8 mouse cellular contexts compared by ENCODE assay signal in the genomic region with DNA sequence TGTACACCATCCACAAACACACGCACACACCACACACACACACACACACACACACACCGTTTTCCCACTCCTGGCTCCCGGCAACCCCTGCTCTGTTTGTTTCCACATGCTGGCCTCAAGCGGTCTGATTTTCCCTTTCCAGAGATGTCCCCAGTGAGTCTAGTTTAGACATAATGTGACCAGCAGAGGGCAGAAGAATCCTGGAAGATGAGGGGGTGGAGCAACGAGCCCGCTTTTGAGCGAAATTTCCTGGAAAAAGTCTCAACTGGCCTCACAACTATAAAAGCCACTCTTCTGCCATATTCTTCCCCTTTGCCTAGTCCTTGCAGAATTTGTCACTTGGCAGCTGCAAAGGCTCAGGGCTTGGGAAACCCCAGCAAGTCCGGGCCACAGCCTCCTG. TPM values are rescaled to one million over a fixed set of nuclear protein-coding genes. Genes with fewer than 3 reads are reported as not detected.
DNase-seq lines count a peak whose midpoint lies in the region; ATAC-seq and TF ChIP-seq lines count a peak whose summit lies in the region.

No protein-coding gene starts in this region.

- WGBS in hindbrain, embryonic 10.5 days, result 2% methylated on average over 8 of the region's 8 CpGs
- 2% methylated on average over 8 of the region's 8 CpGs for WGBS in small intestine, adult 2 months

- H3K9me3 ChIP-seq in hindbrain, embryonic 10.5 days, result no peaks in the 10 kb centered on the region

- no peaks in the 10 kb centered on the region for H3K36me3 ChIP-seq in hindbrain, embryonic 10.5 days
- H3K36me3 ChIP-seq in small intestine, adult 2 months (ENCODE audit: control insufficient read depth, insufficient read depth, low read length), result no peaks in the 10 kb centered on the region

- no peak for TF ChIP-seq POLR2A in bone marrow macrophage, adult 2 months (IDR thresholded peaks at IDR 0.05; ENCODE audit: borderline replicate concordance, low read depth, low read length)
- TF ChIP-seq POLR2A in small intestine, adult 2 months (IDR thresholded peaks at IDR 0.05; ENCODE audit: low read depth, low read length), result no peak

- DNase-seq in gastrocnemius, adult 2 months, result peak; percentile 36
- no peak for DNase-seq in gastrocnemius, postnatal 36 days
- peak; percentile 66 for DNase-seq in hindbrain, embryonic 10.5 days (ENCODE audit: low spot score)
- DNase-seq in layer of hippocampus, adult 8-10 months (ENCODE audit: low spot score in 2 of 2), result peak; percentile 18 to 49
- DNase-seq in lung, postnatal 36 days, result peak; percentile 77

- ATAC-seq in erythroblast, adult 5-6 weeks (replicated peaks; ENCODE audit: low FRiP score, poor library complexity, severe bottlenecking), result 0 out of 2 replicates have a peak, but pooled peaks have one; percentile 45

- no peak overlapping the region for H3K27ac ChIP-seq in gastrocnemius, adult 2 months
- H3K27ac ChIP-seq in bone marrow macrophage, adult 2 months (ENCODE audit: insufficient read depth, low read depth, low read length), result no peak overlapping the region
- no peak overlapping the region for H3K27ac ChIP-seq in hindbrain, embryonic 10.5 days
- no peak overlapping the region for H3K27ac ChIP-seq in small intestine, adult 2 months (ENCODE audit: insufficient read depth, low read depth, low read length)

- no peak overlapping the region; the same call in 1 of the 2 replicates for H3K4me3 ChIP-seq in gastrocnemius, adult 2 months
- no peak overlapping the region for H3K4me3 ChIP-seq in bone marrow macrophage, adult 2 months (ENCODE audit: insufficient read depth, low read length)
- no peak overlapping the region; the same call in 1 of the 2 replicates for H3K4me3 ChIP-seq in hindbrain, embryonic 10.5 days
- H3K4me3 ChIP-seq in small intestine, adult 2 months (ENCODE audit: low read depth, low read length), result no peak overlapping the region

- TF ChIP-seq CTCF in gastrocnemius, adult 2 months (IDR thresholded peaks at IDR 0.05), result peak; percentile 77
- peak; percentile 61; the same call in 1 of the 2 replicates for TF ChIP-seq CTCF in bone marrow macrophage, adult 2 months (IDR thresholded peaks at IDR 0.05; ENCODE audit: low read depth, low read length)
- peak; percentile 68; the same call in 1 of the 2 replicates for TF ChIP-seq CTCF in small intestine, adult 2 months (IDR thresholded peaks at IDR 0.05; ENCODE audit: extremely low read depth, insufficient read length, insufficient replicate concordance, low read depth, low read length)

- intact Hi-C loops in gastrocnemius, adult 2 months (cut with DNase I), result loop anchor here (1.0 to 5.0 kb wide), 2 partner anchors 77 to 342 kb away; no protein-coding TSS in a partner anchor
- intact Hi-C loops in gastrocnemius, postnatal 36 days (cut with DNase I), result loop anchor here (1.0 to 10.0 kb wide), 2 partner anchors 145 to 359 kb away; no protein-coding TSS in a partner anchor

- H3K4me1 ChIP-seq in bone marrow macrophage, adult 2 months (ENCODE audit: control insufficient read depth, insufficient read depth, low read length), result no peaks in the 10 kb centered on the region
- peaks cover 14% of the 10 kb centered on the region for H3K4me1 ChIP-seq in hindbrain, embryonic 10.5 days (replicated peaks)
- H3K4me1 ChIP-seq in small intestine, adult 2 months (ENCODE audit: control insufficient read depth, insufficient read depth, insufficient read length, low read length), result peaks cover 5% of the 10 kb centered on the region; the same call in 1 of the 2 replicates

- peaks cover 85% of the 10 kb centered on the region for H3K27me3 ChIP-seq in hindbrain, embryonic 10.5 days (ENCODE audit: insufficient read depth, poor library complexity, severe bottlenecking)
- peaks cover 47% of the 10 kb centered on the region for H3K27me3 ChIP-seq in small intestine, adult 2 months (ENCODE audit: control insufficient read depth, insufficient read depth, low read length)

RNA-seq across cellular contexts. Expression of a gene that starts 7.2 kb away (rescaled TPM):
- not detected for total RNA-seq in gastrocnemius, adult 2 months (2021)
- not detected for total RNA-seq in gastrocnemius, postnatal 36 days (2021)
- not detected in 2 replicates for polyA plus RNA-seq in bone marrow macrophage, adult 2 months (2012; ENCODE audit: insufficient read depth, insufficient read length, missing spikeins)
- total RNA-seq in erythroblast, adult 5-6 weeks (2015; ENCODE audit: low replicate concordance), result not detected in 2 replicates
- not detected in 2 replicates for total RNA-seq in erythroblast, adult 5-6 weeks (2017; ENCODE audit: low replicate concordance)
- polyA plus RNA-seq in hindbrain, embryonic 10.5 days (2016; fragmentation: Nextera tagmentation; extraction: Ambion mirVana), result 2.9 TPM in 2 replicates
- not detected for total RNA-seq in layer of hippocampus, adult 8-10 months (2022)
- 0.08 and 13.2 TPM in 2 replicates for polyA plus RNA-seq in small intestine, adult 2 months (2012; rRNA removed)

RNA-seq across cellular contexts. Expression of a gene that starts 30.2 kb away (rescaled TPM):
- 1 to 10 TPM; 3.2 to 4.7 TPM for total RNA-seq in gastrocnemius, adult 2 months (2021)
- 1 to 10 TPM; 3.4 to 3.8 TPM for total RNA-seq in gastrocnemius, postnatal 36 days (2021)
- 2.3 and 2.9 TPM in 2 replicates for polyA plus RNA-seq in bone marrow macrophage, adult 2 months (2012; ENCODE audit: insufficient read depth, insufficient read length, missing spikeins)
- 1.0 TPM in 1 of 2 replicates, not detected in the other for total RNA-seq in erythroblast, adult 5-6 weeks (2015; ENCODE audit: low replicate concordance)
- total RNA-seq in erythroblast, adult 5-6 weeks (2017; ENCODE audit: low replicate concordance), result 0.43 and 0.56 TPM in 2 replicates
- polyA plus RNA-seq in hindbrain, embryonic 10.5 days (2016; fragmentation: Nextera tagmentation; extraction: Ambion mirVana), result 7.6 and 9.6 TPM in 2 replicates
- 10 to 100 TPM; 33.7 to 36.7 (median 35.4) TPM for total RNA-seq in layer of hippocampus, adult 8-10 months (2022)
- 0.33 and 0.62 TPM in 2 replicates for polyA plus RNA-seq in small intestine, adult 2 months (2012; rRNA removed)

Comparison
In these comparisons a context has a peak if more than half of its experiments do, and no peak if none do; other contexts are left out.
1. DNase-seq: peak in gastrocnemius, adult 2 months (single experiment), hindbrain, embryonic 10.5 days (single experiment), layer of hippocampus, adult 8-10 months (2 of 2) and lung, postnatal 36 days (single experiment); none in gastrocnemius, postnatal 36 days (0 of 2).
2. RNA of a gene that starts 30.2 kb away (total RNA-seq): 33.7 to 36.7 TPM in layer of hippocampus, adult 8-10 months; 3.2 to 4.7 TPM in gastrocnemius, adult 2 months, 3.4 to 3.8 TPM in gastrocnemius, postnatal 36 days and 0.43 to 1.0 TPM in erythroblast, adult 5-6 weeks; every median in the first group is over 4 times any median in the second.
3. Peak in every context shown above with its lines, with median percentiles within 50 percentile points of each other: CTCF ChIP-seq.